Mouse (Mus musculus) spleen, adult 2 months (tissue): ENCODE results near the gene Dyrk1a.

Experiments used
- CTCF ChIP-seq: fragments of 200-500 bp; IDR thresholded peaks from 2 replicates; pipeline ENCODE4 v1.5.1; 2011; ENCODE audit warnings: mild to moderate bottlenecking, inconsistent platforms; ENCODE audit not compliant: insufficient read depth, insufficient read length, insufficient replicate concordance; ENCODE audit errors: extremely low read depth
- POLR2A ChIP-seq: fragments of 200-500 bp; IDR thresholded peaks from 2 replicates; pipeline ENCODE4 v1.6.1; 2011; ENCODE audit warnings: low read depth, low read length, inconsistent platforms

DNA sequence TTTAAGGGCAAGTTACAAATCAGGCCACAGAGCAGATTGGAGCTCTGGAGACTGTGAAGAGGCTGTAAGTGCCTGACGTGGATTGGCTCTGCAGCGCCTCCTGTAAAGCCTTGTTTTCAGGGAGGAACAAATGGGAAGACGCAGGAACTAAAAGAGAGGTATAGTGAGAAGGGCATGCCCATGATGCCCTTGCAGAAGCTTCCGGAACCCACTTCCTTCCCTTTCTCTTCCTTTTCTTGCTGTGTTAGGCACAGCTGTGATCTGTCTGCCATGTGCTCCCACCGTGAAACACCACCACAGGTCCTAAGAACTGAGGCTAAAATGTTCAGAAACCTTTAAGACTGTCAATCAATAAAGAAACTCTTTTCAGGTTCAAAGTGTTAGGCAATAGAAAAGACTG lies 77.3 kb downstream of the Dyrk1a start:
- no peak for TF ChIP-seq POLR2A
- no peak for TF ChIP-seq CTCF
